Mouse (Mus musculus) bone marrow, adult 2 months (tissue): ENCODE data around the gene Cpne8.

Experiments used
- CTCF ChIP-seq: fragments of 200-500 bp; IDR thresholded peaks from 2 replicates; pipeline ENCODE4 v1.5.1; 2011; ENCODE audit warnings: low read length, control low read depth; ENCODE audit not compliant: control insufficient read depth, insufficient read depth
- POLR2A ChIP-seq: fragments of 200-500 bp; IDR thresholded peaks from 2 replicates; pipeline ENCODE4 v1.6.1; 2011; ENCODE audit warnings: low read depth, mild to moderate bottlenecking, control low read depth, low read length, borderline replicate concordance; ENCODE audit not compliant: control insufficient read depth

- TF ChIP-seq CTCF = no peak
- no peak for TF ChIP-seq POLR2A
Measured at GRCm38 (mm10) chr15:90603676-90604075, 75.6 kb downstream of the Cpne8 start.
